9 mouse cellular contexts compared by ENCODE assay signal in the genomic region with DNA sequence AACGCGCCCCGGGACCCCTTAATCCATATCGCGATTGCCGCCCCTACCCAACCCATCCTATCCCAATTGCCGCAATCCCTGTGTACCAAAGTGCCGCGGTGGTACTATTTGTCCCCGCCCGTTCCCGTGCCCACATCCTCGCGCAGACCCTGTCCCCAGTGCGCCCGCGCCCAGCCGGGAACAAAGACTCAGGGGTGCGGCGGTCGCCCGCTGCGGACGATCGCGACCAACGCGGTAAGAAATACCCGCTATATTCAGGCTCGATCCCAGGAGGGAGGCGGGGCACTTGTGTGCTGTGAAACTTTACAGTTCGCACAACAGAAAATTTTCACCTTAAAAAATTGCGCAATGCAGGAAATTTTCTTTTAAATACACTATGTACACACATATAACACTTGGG. TPM values are rescaled to one million over a fixed set of nuclear protein-coding genes. Genes with fewer than 3 reads are reported as not detected.
DNase-seq lines count a peak whose midpoint lies in the region; ATAC-seq and TF ChIP-seq lines count a peak whose summit lies in the region.
"Had no signal": no experiment of that assay in that cellular context is flagged by ENCODE, and none has a peak within 500 bp of the region (broad histone marks: within the 10 kb centered on the region; RNA-seq: fewer than 3 reads in every experiment).

No protein-coding gene starts in this region.

- peaks cover 38% of the 10 kb centered on the region for H3K9me3 ChIP-seq in kidney, embryonic 14.5 days (ENCODE audit: control insufficient read depth, low read length)
- H3K9me3 ChIP-seq in hindbrain, embryonic 15.5 days = peaks cover 19% of the 10 kb centered on the region; the same call in 1 of the 2 replicates
- peaks cover 23% of the 10 kb centered on the region; the same call in 1 of the 2 replicates for H3K9me3 ChIP-seq in midbrain, embryonic 15.5 days

- WGBS in kidney, embryonic 14.5 days = 57% methylated on average over 33 of the region's 33 CpGs
- WGBS in hindbrain, embryonic 15.5 days = 51% methylated on average over 33 of the region's 33 CpGs
- WGBS in midbrain, embryonic 15.5 days = 54% methylated on average over 33 of the region's 33 CpGs

- no peak for DNase-seq in kidney, postnatal 10 days
- no peak for DNase-seq in c-Kit-positive CD71-positive TER-119-positive erythroid progenitor cells, embryonic 14.5 days (ENCODE audit: low spot score)
- DNase-seq in kidney, adult 18-20 months = no peak
- no peak for DNase-seq in left cerebral cortex, postnatal 14 days (ENCODE audit: low spot score in 2 of 2)

- H3K4me2 ChIP-seq in kidney, embryonic 14.5 days (replicated peaks; ENCODE audit: low read depth, low read length) = peak overlapping the region; percentile 61
- peak overlapping the region; percentile 72 for H3K4me2 ChIP-seq in hindbrain, embryonic 15.5 days
- H3K4me2 ChIP-seq in midbrain, embryonic 15.5 days = peak overlapping the region; percentile 83; the same call in 1 of the 2 replicates

- intact Hi-C loops in left cerebral cortex, postnatal 14 days (cut with DNase I) = no loop called here

- H3K4me3 ChIP-seq in kidney, embryonic 14.5 days (ENCODE audit: low read length) = peak overlapping the region; percentile 52
- H3K4me3 ChIP-seq in cortical plate, adult 2 months (ENCODE audit: insufficient read depth, low read length) = peak overlapping the region; percentile 40
- H3K4me3 ChIP-seq in hindbrain, embryonic 15.5 days = peak overlapping the region; percentile 54
- peak overlapping the region; percentile 56 for H3K4me3 ChIP-seq in midbrain, embryonic 15.5 days

- 0 out of 2 replicates have a peak, but pooled peaks cover 9% of the 10 kb centered on the region for H3K4me1 ChIP-seq in kidney, embryonic 14.5 days (ENCODE audit: control insufficient read depth, insufficient read depth, low read length)
- H3K4me1 ChIP-seq in cortical plate, adult 2 months (ENCODE audit: control insufficient read depth, insufficient read depth, low read length) = peaks cover 5% of the 10 kb centered on the region; the same call in 1 of the 2 replicates
- H3K4me1 ChIP-seq in hindbrain, embryonic 15.5 days (replicated peaks) = peaks cover 53% of the 10 kb centered on the region
- peaks cover 41% of the 10 kb centered on the region for H3K4me1 ChIP-seq in midbrain, embryonic 15.5 days

- peaks cover 19% of the 10 kb centered on the region; the same call in 1 of the 2 replicates for H3K36me3 ChIP-seq in kidney, embryonic 14.5 days (ENCODE audit: control insufficient read depth, insufficient read depth, low read length)
- H3K36me3 ChIP-seq in hindbrain, embryonic 15.5 days = peaks cover 54% of the 10 kb centered on the region
- H3K36me3 ChIP-seq in midbrain, embryonic 15.5 days (replicated peaks) = peaks cover 30% of the 10 kb centered on the region

- H3K27ac ChIP-seq in kidney, embryonic 14.5 days (ENCODE audit: low read depth, low read length) = no peak overlapping the region
- no peak overlapping the region for H3K27ac ChIP-seq in cortical plate, adult 2 months (ENCODE audit: insufficient read depth, low read length)
- H3K27ac ChIP-seq in hindbrain, embryonic 15.5 days (replicated peaks) = peak overlapping the region; percentile 91
- peak overlapping the region; percentile 95 for H3K27ac ChIP-seq in midbrain, embryonic 15.5 days

- H3K9ac ChIP-seq in kidney, embryonic 14.5 days (ENCODE audit: low read depth, low read length) = peak overlapping the region; percentile 68
- peak overlapping the region; percentile 75 for H3K9ac ChIP-seq in hindbrain, embryonic 15.5 days
- peak overlapping the region; percentile 72 for H3K9ac ChIP-seq in midbrain, embryonic 15.5 days

- 0 out of 2 replicates have a peak, but pooled peaks have one; percentile 11 for ATAC-seq in kidney, embryonic 14.5 days (ENCODE audit: low FRiP score, low TSS enrichment)
- no peak for ATAC-seq in hindbrain, embryonic 15.5 days (ENCODE audit: low FRiP score, low read depth)
- no peak; the same call in none of the 2 replicates for ATAC-seq in midbrain, embryonic 15.5 days (replicated peaks)

- no peaks in the 10 kb centered on the region for H3K27me3 ChIP-seq in kidney, embryonic 14.5 days (ENCODE audit: control insufficient read depth, insufficient read depth, low read length)
- H3K27me3 ChIP-seq in hindbrain, embryonic 15.5 days = no peaks in the 10 kb centered on the region
- H3K27me3 ChIP-seq in midbrain, embryonic 15.5 days (replicated peaks) = no peaks in the 10 kb centered on the region

- TF ChIP-seq CTCF in cortical plate, adult 2 months (IDR thresholded peaks at IDR 0.05; ENCODE audit: extremely low read depth, insufficient read depth, low read length) = no peak

- TF ChIP-seq POLR2A in cortical plate, adult 2 months (IDR thresholded peaks at IDR 0.05; ENCODE audit: extremely low read depth, insufficient read depth, low read length) = no peak

RNA-seq across cellular contexts. Expression of a gene that starts 0.4 kb away (rescaled TPM):
- 248 and 307 TPM in 2 replicates for polyA plus RNA-seq in kidney, embryonic 14.5 days (2014; fragmentation: Nextera tagmentation; extraction: Ambion mirVana)
- 194 and 257 TPM in 2 replicates for polyA plus RNA-seq in cortical plate, adult 2 months (2012; rRNA removed)
- polyA plus RNA-seq in hindbrain, embryonic 15.5 days (2015; fragmentation: Nextera tagmentation; extraction: Ambion mirVana) = 6,864 and 7,318 TPM in 2 replicates
- polyA plus RNA-seq in midbrain, embryonic 15.5 days (2015; fragmentation: Nextera tagmentation; extraction: Ambion mirVana) = 10,539 and 10,900 TPM in 2 replicates
- total RNA-seq in left cerebral cortex, postnatal 14 days (2021) = 100 to 1,000 TPM; 283 to 425 TPM
- total RNA-seq: hematopoietic stem cell, adult 5-6 weeks had no signal

RNA-seq across cellular contexts. Expression of a gene that starts 10.8 kb away (rescaled TPM):
- 48.7 and 49.5 TPM in 2 replicates for polyA plus RNA-seq in kidney, embryonic 14.5 days (2014; fragmentation: Nextera tagmentation; extraction: Ambion mirVana)
- 84.2 and 89.1 TPM in 2 replicates for polyA plus RNA-seq in cortical plate, adult 2 months (2012; rRNA removed)
- polyA plus RNA-seq in hindbrain, embryonic 15.5 days (2015; fragmentation: Nextera tagmentation; extraction: Ambion mirVana) = 249 and 272 TPM in 2 replicates
- 332 and 336 TPM in 2 replicates for polyA plus RNA-seq in midbrain, embryonic 15.5 days (2015; fragmentation: Nextera tagmentation; extraction: Ambion mirVana)
- total RNA-seq in left cerebral cortex, postnatal 14 days (2021) = 100 to 1,000 TPM; 103 to 116 TPM

Comparison
In these comparisons a context has a peak if more than half of its experiments do, and no peak if none do; other contexts are left out.
1. H3K27ac ChIP-seq: peak in hindbrain, embryonic 15.5 days (single experiment) and midbrain, embryonic 15.5 days (single experiment); none in kidney, embryonic 14.5 days (single experiment) and cortical plate, adult 2 months (single experiment).
2. RNA of a gene that starts 0.4 kb away (polyA plus RNA-seq): 10,539 to 10,900 TPM in midbrain, embryonic 15.5 days and 6,864 to 7,318 TPM in hindbrain, embryonic 15.5 days; 194 to 257 TPM in cortical plate, adult 2 months and 248 to 307 TPM in kidney, embryonic 14.5 days; every median in the first group is over 10 times any median in the second.
3. Peak in every context shown above with its lines, with median percentiles within 50 percentile points of each other: H3K4me2 ChIP-seq, H3K4me3 ChIP-seq and H3K9ac ChIP-seq.